ENCODE assay signal across 16 mouse cellular contexts in genomic region chr2:26184352-26184751, GRCm38 (mm10). TPM values are rescaled to one million over a fixed set of nuclear protein-coding genes. Genes with fewer than 3 reads are reported as not detected.
DNase-seq lines count a peak whose midpoint lies in the region.
"Had no signal": no experiment of that assay in that cellular context is flagged by ENCODE, and none has a peak within 500 bp of the region (broad histone marks: within the 10 kb centered on the region; RNA-seq: fewer than 3 reads in every experiment).

No protein-coding gene starts in this region.

- DNase-seq in adrenal gland, adult (ENCODE audit: inconsistent age in 2 of 2, low spot score in 1 of 2): peak; percentile 77 to 91
- DNase-seq in adrenal gland, postnatal 4 days (ENCODE audit: low spot score in 2 of 2): no peak
- DNase-seq in adrenal gland, adult 8-10 months: peak; percentile 61
- no peak for DNase-seq in adrenal gland, adult 18-20 months (ENCODE audit: low spot score in 2 of 2)
- peak; percentile 42 for DNase-seq in adrenal gland, postnatal 25 days
- no peak for DNase-seq in Muller cell, postnatal 12 days (ENCODE audit: inconsistent ontology term)
- DNase-seq in neural tube, embryonic 10.5 days (ENCODE audit: extremely low spot score, low spot score): no peak
- DNase-seq: cerebellum, adult 11 months; cerebellum, adult 18-20 months; cerebellum, adult 8-10 months; cerebellum, adult 9-11 months; cerebellum, postnatal 14 days; cerebellum, postnatal 36 days; embryo, embryonic 11 days had no signal

RNA-seq across cellular contexts. Expression of gene Lhx3, which starts 23.7 kb away (rescaled TPM):
- 1 to 10 TPM in 1 of 2 experiments, under 1 TPM in 1; 0.71 to 1.0 TPM for total RNA-seq in adrenal gland, postnatal 4 days (2021)
- total RNA-seq in adrenal gland, adult 8-10 months (2022): 1 to 10 TPM in 2 of 4 experiments, under 1 TPM in 1, not detected in 1; 0.48 to 6.4 (median 4.0) TPM
- 1 to 10 TPM in 1 of 2 experiments, not detected in 1; 3.2 TPM for total RNA-seq in adrenal gland, adult 18-20 months (2021)
- total RNA-seq in adrenal gland, postnatal 25 days (2021): 0.48 and 0.76 TPM in 2 replicates
- total RNA-seq: common myeloid progenitor, adult 5-6 weeks; MEL had no signal

RNA-seq across cellular contexts. Expression of gene Qsox2, which starts 53.0 kb away (rescaled TPM):
- 10 to 100 TPM; 23.8 to 24.0 TPM for total RNA-seq in adrenal gland, postnatal 4 days (2021)
- total RNA-seq in adrenal gland, adult 8-10 months (2022): 10 to 100 TPM; 25.2 to 28.7 (median 26.6) TPM
- 10 to 100 TPM; 16.0 to 17.9 TPM for total RNA-seq in adrenal gland, adult 18-20 months (2021)
- 17.5 and 19.7 TPM in 2 replicates for total RNA-seq in adrenal gland, postnatal 25 days (2021)

Comparison
In these comparisons a context has a peak if more than half of its experiments do, and no peak if none do; other contexts are left out.
1. DNase-seq: peak in adrenal gland, adult (2 of 2), adrenal gland, adult 8-10 months (single experiment) and adrenal gland, postnatal 25 days (single experiment); none in adrenal gland, postnatal 4 days (0 of 2), adrenal gland, adult 18-20 months (0 of 2), Muller cell, postnatal 12 days (single experiment) and neural tube, embryonic 10.5 days (single experiment).